Comparison of ENCODE assay signal across 8 mouse cellular contexts in genomic region chr14:31195968-31196367, GRCm38 (mm10). TPM values are rescaled to one million over a fixed set of nuclear protein-coding genes. Genes with fewer than 3 reads are reported as not detected.
DNase-seq lines count a peak whose midpoint lies in the region; ATAC-seq and TF ChIP-seq lines count a peak whose summit lies in the region.

No protein-coding gene starts in this region.

- no peak overlapping the region for H3K4me2 ChIP-seq in forebrain, embryonic 15.5 days (replicated peaks)
- no peak overlapping the region for H3K4me2 ChIP-seq in forebrain, embryonic 11.5 days (ENCODE audit: low read depth, low read length, severe bottlenecking)
- no peak overlapping the region for H3K4me2 ChIP-seq in kidney, embryonic 14.5 days (replicated peaks; ENCODE audit: low read depth, low read length)

- no peak overlapping the region for H3K9ac ChIP-seq in forebrain, embryonic 15.5 days (replicated peaks)
- H3K9ac ChIP-seq in forebrain, embryonic 11.5 days (ENCODE audit: low read length): no peak overlapping the region
- no peak overlapping the region for H3K9ac ChIP-seq in kidney, embryonic 14.5 days (ENCODE audit: low read depth, low read length)

- H3K4me1 ChIP-seq in forebrain, embryonic 15.5 days: peaks cover 14% of the 10 kb centered on the region
- H3K4me1 ChIP-seq in forebrain, embryonic 11.5 days (replicated peaks; ENCODE audit: control insufficient read depth, insufficient read depth, low read length): no peaks in the 10 kb centered on the region
- H3K4me1 ChIP-seq in bone marrow macrophage, adult 2 months (ENCODE audit: control insufficient read depth, insufficient read depth, low read length): peaks cover 56% of the 10 kb centered on the region
- no peaks in the 10 kb centered on the region for H3K4me1 ChIP-seq in kidney, embryonic 14.5 days (ENCODE audit: control insufficient read depth, insufficient read depth, low read length)

- peaks cover 61% of the 10 kb centered on the region for H3K36me3 ChIP-seq in forebrain, embryonic 15.5 days
- peaks cover 17% of the 10 kb centered on the region for H3K36me3 ChIP-seq in forebrain, embryonic 11.5 days (ENCODE audit: control insufficient read depth, insufficient read depth, low read length)
- peaks cover 85% of the 10 kb centered on the region for H3K36me3 ChIP-seq in kidney, embryonic 14.5 days (ENCODE audit: control insufficient read depth, insufficient read depth, low read length)

- H3K9me3 ChIP-seq in forebrain, embryonic 15.5 days: no peaks in the 10 kb centered on the region
- no peaks in the 10 kb centered on the region for H3K9me3 ChIP-seq in forebrain, embryonic 11.5 days (ENCODE audit: control insufficient read depth, low read length)
- no peaks in the 10 kb centered on the region for H3K9me3 ChIP-seq in kidney, embryonic 14.5 days (ENCODE audit: control insufficient read depth, low read length)

- TF ChIP-seq CTCF in bone marrow macrophage, adult 2 months (IDR thresholded peaks at IDR 0.05; ENCODE audit: low read depth, low read length): 0 out of 2 replicates have a peak, but pooled peaks have one; percentile 30

- H3K27ac ChIP-seq in forebrain, embryonic 15.5 days (replicated peaks): no peak overlapping the region
- H3K27ac ChIP-seq in forebrain, embryonic 11.5 days (ENCODE audit: low read depth, low read length): no peak overlapping the region
- H3K27ac ChIP-seq in bone marrow macrophage, adult 2 months (ENCODE audit: insufficient read depth, low read depth, low read length): peak overlapping the region; percentile 74
- H3K27ac ChIP-seq in kidney, embryonic 14.5 days (ENCODE audit: low read depth, low read length): no peak overlapping the region

- H3K27me3 ChIP-seq in forebrain, embryonic 15.5 days: no peaks in the 10 kb centered on the region
- no peaks in the 10 kb centered on the region for H3K27me3 ChIP-seq in forebrain, embryonic 11.5 days (ENCODE audit: control insufficient read depth, insufficient read depth, low read length)
- no peaks in the 10 kb centered on the region for H3K27me3 ChIP-seq in kidney, embryonic 14.5 days (ENCODE audit: control insufficient read depth, insufficient read depth, low read length)

- DNase-seq in forebrain, embryonic 11.5 days (ENCODE audit: low spot score): no peak
- DNase-seq in A20 (ENCODE audit: low read depth, low spot score): peak; percentile 54
- DNase-seq in retina, postnatal 1 day: peak; percentile 59
- no peak for DNase-seq in urinary bladder, adult 18-20 months (ENCODE audit: low spot score in 2 of 2)
- no peak for DNase-seq in frontal cortex, adult 2 months (ENCODE audit: extremely low spot score in 1 of 2, low spot score in 1 of 2)

- 0 out of 2 replicates have a peak, but pooled peaks have one; percentile 15 for ATAC-seq in forebrain, embryonic 15.5 days (replicated peaks)
- ATAC-seq in forebrain, embryonic 11.5 days (replicated peaks; ENCODE audit: low FRiP score): no peak
- 0 out of 2 replicates have a peak, but pooled peaks have one; percentile 45 for ATAC-seq in kidney, embryonic 14.5 days (ENCODE audit: low FRiP score, low TSS enrichment)

- no peak overlapping the region for H3K4me3 ChIP-seq in forebrain, embryonic 15.5 days
- no peak overlapping the region for H3K4me3 ChIP-seq in forebrain, embryonic 11.5 days (ENCODE audit: low read depth, low read length)
- no peak overlapping the region for H3K4me3 ChIP-seq in bone marrow macrophage, adult 2 months (ENCODE audit: insufficient read depth, low read length)
- H3K4me3 ChIP-seq in kidney, embryonic 14.5 days (ENCODE audit: low read length): no peak overlapping the region

- TF ChIP-seq POLR2A in bone marrow macrophage, adult 2 months (IDR thresholded peaks at IDR 0.05; ENCODE audit: borderline replicate concordance, low read depth, low read length): no peak

RNA-seq across cellular contexts. Expression of gene Tnnc1, which starts 12.1 kb away (rescaled TPM):
- 1.7 and 2.2 TPM in 2 replicates for polyA plus RNA-seq in forebrain, embryonic 15.5 days (2015; fragmentation: Nextera tagmentation; extraction: Ambion mirVana)
- polyA plus RNA-seq in forebrain, embryonic 11.5 days (2014; fragmentation: Nextera tagmentation; extraction: Ambion mirVana): 0.59 and 0.83 TPM in 2 replicates
- 4.0 and 4.1 TPM in 2 replicates for polyA plus RNA-seq in bone marrow macrophage, adult 2 months (2012; ENCODE audit: insufficient read depth, insufficient read length, missing spikeins)
- 3.0 and 3.9 TPM in 2 replicates for polyA plus RNA-seq in kidney, embryonic 14.5 days (2014; fragmentation: Nextera tagmentation; extraction: Ambion mirVana)
- polyA plus RNA-seq in frontal cortex, adult 2 months (2012; rRNA removed): 51.3 and 55.5 TPM in 2 replicates

RNA-seq across cellular contexts. Expression of gene Nisch, which starts 20.8 kb away (rescaled TPM):
- 339 and 356 TPM in 2 replicates for polyA plus RNA-seq in forebrain, embryonic 15.5 days (2015; fragmentation: Nextera tagmentation; extraction: Ambion mirVana)
- 399 and 407 TPM in 2 replicates for polyA plus RNA-seq in forebrain, embryonic 11.5 days (2014; fragmentation: Nextera tagmentation; extraction: Ambion mirVana)
- polyA plus RNA-seq in bone marrow macrophage, adult 2 months (2012; ENCODE audit: insufficient read depth, insufficient read length, missing spikeins): 366 and 398 TPM in 2 replicates
- 259 and 375 TPM in 2 replicates for polyA plus RNA-seq in kidney, embryonic 14.5 days (2014; fragmentation: Nextera tagmentation; extraction: Ambion mirVana)
- polyA plus RNA-seq in frontal cortex, adult 2 months (2012; rRNA removed): 343 and 370 TPM in 2 replicates

RNA-seq across cellular contexts. Expression of gene Sema3g, which starts 21.7 kb away (rescaled TPM):
- polyA plus RNA-seq in forebrain, embryonic 15.5 days (2015; fragmentation: Nextera tagmentation; extraction: Ambion mirVana): 0.53 and 0.61 TPM in 2 replicates
- 0.13 and 0.16 TPM in 2 replicates for polyA plus RNA-seq in forebrain, embryonic 11.5 days (2014; fragmentation: Nextera tagmentation; extraction: Ambion mirVana)
- not detected in 2 replicates for polyA plus RNA-seq in bone marrow macrophage, adult 2 months (2012; ENCODE audit: insufficient read depth, insufficient read length, missing spikeins)
- 0.56 and 0.64 TPM in 2 replicates for polyA plus RNA-seq in kidney, embryonic 14.5 days (2014; fragmentation: Nextera tagmentation; extraction: Ambion mirVana)
- 3.5 and 3.9 TPM in 2 replicates for polyA plus RNA-seq in frontal cortex, adult 2 months (2012; rRNA removed)

RNA-seq across cellular contexts. Expression of gene Stab1, which starts 27.5 kb away (rescaled TPM):
- polyA plus RNA-seq in forebrain, embryonic 15.5 days (2015; fragmentation: Nextera tagmentation; extraction: Ambion mirVana): 12.9 and 19.0 TPM in 2 replicates
- 21.8 and 27.1 TPM in 2 replicates for polyA plus RNA-seq in forebrain, embryonic 11.5 days (2014; fragmentation: Nextera tagmentation; extraction: Ambion mirVana)
- 1,445 and 1,606 TPM in 2 replicates for polyA plus RNA-seq in bone marrow macrophage, adult 2 months (2012; ENCODE audit: insufficient read depth, insufficient read length, missing spikeins)
- 39.8 and 41.1 TPM in 2 replicates for polyA plus RNA-seq in kidney, embryonic 14.5 days (2014; fragmentation: Nextera tagmentation; extraction: Ambion mirVana)
- 15.5 and 19.1 TPM in 2 replicates for polyA plus RNA-seq in frontal cortex, adult 2 months (2012; rRNA removed)

RNA-seq across cellular contexts. Expression of gene Phf7, which starts 55.1 kb away (rescaled TPM):
- polyA plus RNA-seq in forebrain, embryonic 15.5 days (2015; fragmentation: Nextera tagmentation; extraction: Ambion mirVana): 11.9 and 13.1 TPM in 2 replicates
- 14.3 and 14.4 TPM in 2 replicates for polyA plus RNA-seq in forebrain, embryonic 11.5 days (2014; fragmentation: Nextera tagmentation; extraction: Ambion mirVana)
- polyA plus RNA-seq in bone marrow macrophage, adult 2 months (2012; ENCODE audit: insufficient read depth, insufficient read length, missing spikeins): 10.5 and 13.2 TPM in 2 replicates
- polyA plus RNA-seq in kidney, embryonic 14.5 days (2014; fragmentation: Nextera tagmentation; extraction: Ambion mirVana): 12.4 and 14.7 TPM in 2 replicates
- polyA plus RNA-seq in frontal cortex, adult 2 months (2012; rRNA removed): 4.5 and 5.9 TPM in 2 replicates

Comparison
In these comparisons a context has a peak if more than half of its experiments do, and no peak if none do; other contexts are left out.
1. DNase-seq: peak in A20 (single experiment) and retina, postnatal 1 day (single experiment); none in forebrain, embryonic 11.5 days (single experiment), urinary bladder, adult 18-20 months (0 of 2) and frontal cortex, adult 2 months (0 of 2).
2. RNA of gene Tnnc1, which starts 12.1 kb away (polyA plus RNA-seq): 51.3 to 55.5 TPM in frontal cortex, adult 2 months; 4.0 to 4.1 TPM in bone marrow macrophage, adult 2 months, 3.0 to 3.9 TPM in kidney, embryonic 14.5 days, 1.7 to 2.2 TPM in forebrain, embryonic 15.5 days and 0.59 to 0.83 TPM in forebrain, embryonic 11.5 days; every median in the first group is over 10 times any median in the second.